Mouse (Mus musculus): ENCODE data around the gene Nccrp1.
"Not testable (repeated sequence)": the region's sequence is repeated elsewhere in the genome, so short reads cannot be mapped to it uniquely, and the experiment has no call there.

The Nccrp1 gene

DNA sequence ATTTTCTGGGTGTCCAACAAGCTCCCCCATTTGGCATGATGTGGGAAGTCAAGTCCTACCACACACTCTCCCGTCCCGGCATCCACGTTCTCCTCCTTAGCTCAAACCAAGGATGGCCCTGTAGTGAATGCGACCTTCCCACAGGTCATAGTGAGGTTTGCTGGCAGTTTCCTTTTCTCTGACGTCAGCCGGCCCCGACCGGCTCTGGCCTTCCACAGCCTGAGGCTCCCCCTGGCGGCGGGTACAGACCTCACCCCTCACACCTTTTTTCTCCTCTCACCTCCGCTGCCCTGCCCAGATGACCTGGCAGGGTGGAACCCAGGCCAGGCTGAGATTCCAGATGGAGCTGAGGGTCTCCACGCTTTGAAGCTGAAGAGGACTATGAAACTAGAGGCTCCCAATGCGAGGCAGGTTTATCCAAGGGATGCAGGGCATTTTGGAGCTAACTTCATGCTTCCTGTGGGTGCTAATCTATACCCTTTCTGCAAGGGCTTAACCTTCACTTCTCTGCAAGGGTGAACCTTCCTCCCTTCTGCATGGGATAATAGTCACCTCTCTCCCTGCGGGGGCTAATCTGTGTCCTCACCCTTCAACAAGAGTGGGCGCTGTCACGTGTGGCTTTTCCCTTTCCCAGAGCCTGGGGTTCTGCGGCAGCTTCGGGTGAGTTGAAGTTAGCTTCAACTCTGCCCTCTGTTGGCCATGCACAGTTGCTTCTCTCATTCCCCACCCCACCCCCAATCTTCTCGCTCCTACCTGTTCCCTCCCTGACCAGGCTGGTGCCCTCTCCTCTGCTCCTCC, 18.9 kb downstream of the Nccrp1 start:
- DNase-seq (ENCODE audit: low read depth, low spot score), result no peak

DNA sequence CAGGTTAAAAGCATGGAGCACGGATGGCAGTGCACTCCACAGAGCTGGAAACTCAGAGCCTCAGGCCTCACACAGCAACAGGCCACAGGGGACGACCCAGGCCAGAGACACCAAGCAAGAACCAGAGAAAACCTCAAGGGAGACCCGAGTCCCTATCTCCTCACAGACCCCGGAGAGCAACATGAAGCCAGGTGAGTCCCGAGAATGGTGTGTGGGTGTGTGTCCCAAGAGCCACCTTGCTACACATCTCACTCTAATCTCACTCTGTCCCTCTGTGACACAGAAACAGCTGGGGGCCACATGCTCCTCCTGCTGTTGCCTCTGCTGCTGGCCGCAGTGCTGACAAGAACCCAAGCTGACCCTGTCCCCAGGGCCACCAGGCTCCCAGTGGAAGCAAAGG, 24.5 kb downstream of the Nccrp1 start, which contains the start of gene Ifnl3:
Gene Ifnl3, plus strand, starts transcription at position 301 of the 400 bp plus-strand sequence.
- DNase-seq (ENCODE audit: low read depth, low spot score), result not testable (repeated sequence)

DNA sequence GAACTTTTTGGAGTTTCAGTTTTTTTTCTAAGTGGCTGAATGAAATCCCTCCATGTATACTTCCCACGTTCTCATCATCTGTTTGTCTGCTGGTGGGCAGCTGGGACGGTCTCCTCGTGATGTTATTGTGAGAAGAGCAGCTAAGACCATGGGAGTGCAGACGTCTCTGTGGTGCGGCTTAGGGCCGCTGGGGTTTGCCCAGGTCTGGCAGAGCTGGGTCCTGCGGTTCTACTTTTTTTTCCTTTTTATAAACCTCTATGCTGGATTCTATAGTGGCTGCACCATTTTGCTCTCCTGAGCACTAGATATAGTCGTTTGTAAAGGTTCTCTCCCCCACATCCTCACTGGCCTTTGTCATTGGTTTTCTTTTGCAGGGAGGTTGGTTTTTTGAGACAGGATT, 35.6 kb downstream of the Nccrp1 start:
- DNase-seq (ENCODE audit: low read depth, low spot score), result no peak

DNA sequence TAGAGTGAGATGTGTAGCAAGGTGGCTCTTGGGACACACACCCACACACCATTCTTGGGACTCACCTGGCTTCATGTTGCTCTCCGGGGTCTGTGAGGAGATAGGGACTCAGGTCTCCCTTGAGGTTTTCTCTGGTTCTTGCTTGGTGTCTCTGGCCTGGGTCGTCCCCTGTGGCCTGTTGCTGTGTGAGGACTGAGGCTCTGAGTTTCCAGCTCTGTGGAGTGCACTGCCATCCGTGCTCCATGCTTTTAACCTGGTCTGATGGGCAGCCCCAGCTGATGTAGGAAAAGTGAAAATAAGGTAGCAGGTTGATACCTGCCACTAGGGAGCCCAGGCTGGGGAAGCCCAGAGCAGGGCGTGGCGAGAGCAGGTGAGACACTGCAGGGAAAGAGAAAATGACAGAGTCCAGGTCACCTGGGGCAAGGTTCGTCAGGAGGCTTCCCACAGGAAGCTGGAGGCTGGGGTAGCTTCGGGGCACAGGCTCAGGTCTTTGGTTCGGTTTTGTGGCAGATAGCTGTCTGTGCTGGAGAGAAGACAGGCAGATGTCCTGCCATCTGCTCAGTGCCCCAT, 36.6 kb downstream of the Nccrp1 start, which contains the start of gene Ifnl2:
Gene Ifnl2, minus strand, starts transcription at position 51 of the 570 bp plus-strand sequence.
- DNase-seq (ENCODE audit: low read depth, low spot score), result not testable (repeated sequence)

DNA sequence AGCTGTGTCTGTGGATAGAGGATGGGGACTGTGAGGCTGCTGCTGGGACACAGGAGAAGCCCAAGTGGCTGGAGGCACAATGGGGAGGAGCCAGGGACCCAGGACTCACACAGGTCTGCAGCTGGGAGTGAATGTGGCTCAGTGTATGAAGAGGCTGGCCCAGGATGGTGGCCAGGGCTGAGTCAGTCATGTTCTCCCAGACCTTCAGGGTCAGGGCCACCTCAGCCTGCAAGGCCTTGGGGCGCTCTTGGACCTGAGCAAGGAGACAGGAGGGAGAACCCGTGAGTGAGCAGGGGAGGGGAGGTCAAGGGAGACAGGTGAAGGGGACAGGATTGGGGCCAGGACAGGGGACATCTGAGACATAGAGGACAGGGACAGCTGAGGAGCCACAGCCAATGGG, 37.9 kb downstream of the Nccrp1 start:
- not testable (repeated sequence) for DNase-seq (ENCODE audit: low read depth, low spot score)

DNA sequence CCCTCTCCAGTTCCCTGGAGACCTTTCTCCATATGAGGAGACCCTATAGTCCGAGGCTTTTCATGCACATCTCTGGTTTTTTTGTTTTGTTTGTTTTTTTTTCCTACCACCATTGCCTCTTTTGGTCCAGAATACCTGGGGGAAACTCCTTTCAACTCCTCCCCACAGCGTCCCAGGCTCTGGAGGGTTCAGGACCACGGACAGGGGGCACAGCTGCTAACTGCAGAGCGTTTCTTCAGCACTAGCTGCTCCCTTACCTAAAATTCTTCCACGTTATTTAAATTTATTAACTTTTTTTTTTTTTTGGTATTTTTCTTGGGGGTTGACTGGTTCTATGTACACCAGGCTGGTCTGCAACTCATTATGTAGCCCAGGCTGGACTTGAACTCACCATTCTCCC, 41.5 kb downstream of the Nccrp1 start:
- no peak for DNase-seq (ENCODE audit: low read depth, low spot score)

DNA sequence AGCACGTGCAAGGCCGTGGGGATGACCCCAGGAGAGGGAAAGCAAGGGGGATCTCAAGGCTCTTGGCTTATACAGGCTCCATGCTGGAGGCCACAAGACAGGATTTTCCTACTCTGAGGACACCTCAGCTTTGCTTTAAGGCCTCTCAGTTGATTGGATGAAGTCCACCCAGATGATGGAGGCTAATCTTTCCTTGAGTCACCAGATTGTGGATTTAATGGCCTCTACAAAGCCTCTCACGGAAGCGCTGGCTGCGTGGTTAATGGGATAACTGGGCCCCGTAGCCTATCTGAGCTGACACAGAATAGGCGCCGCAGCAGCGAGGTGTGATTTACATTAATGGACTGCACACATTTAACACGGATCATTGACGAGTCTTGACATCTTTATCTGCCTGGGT, 51.6 kb downstream of the Nccrp1 start:
- DNase-seq (ENCODE audit: low read depth, low spot score), result no peak

Data from telencephalon, adult 2 months (tissue).